7 mouse cellular contexts compared by ENCODE assay signal in the genomic region with DNA sequence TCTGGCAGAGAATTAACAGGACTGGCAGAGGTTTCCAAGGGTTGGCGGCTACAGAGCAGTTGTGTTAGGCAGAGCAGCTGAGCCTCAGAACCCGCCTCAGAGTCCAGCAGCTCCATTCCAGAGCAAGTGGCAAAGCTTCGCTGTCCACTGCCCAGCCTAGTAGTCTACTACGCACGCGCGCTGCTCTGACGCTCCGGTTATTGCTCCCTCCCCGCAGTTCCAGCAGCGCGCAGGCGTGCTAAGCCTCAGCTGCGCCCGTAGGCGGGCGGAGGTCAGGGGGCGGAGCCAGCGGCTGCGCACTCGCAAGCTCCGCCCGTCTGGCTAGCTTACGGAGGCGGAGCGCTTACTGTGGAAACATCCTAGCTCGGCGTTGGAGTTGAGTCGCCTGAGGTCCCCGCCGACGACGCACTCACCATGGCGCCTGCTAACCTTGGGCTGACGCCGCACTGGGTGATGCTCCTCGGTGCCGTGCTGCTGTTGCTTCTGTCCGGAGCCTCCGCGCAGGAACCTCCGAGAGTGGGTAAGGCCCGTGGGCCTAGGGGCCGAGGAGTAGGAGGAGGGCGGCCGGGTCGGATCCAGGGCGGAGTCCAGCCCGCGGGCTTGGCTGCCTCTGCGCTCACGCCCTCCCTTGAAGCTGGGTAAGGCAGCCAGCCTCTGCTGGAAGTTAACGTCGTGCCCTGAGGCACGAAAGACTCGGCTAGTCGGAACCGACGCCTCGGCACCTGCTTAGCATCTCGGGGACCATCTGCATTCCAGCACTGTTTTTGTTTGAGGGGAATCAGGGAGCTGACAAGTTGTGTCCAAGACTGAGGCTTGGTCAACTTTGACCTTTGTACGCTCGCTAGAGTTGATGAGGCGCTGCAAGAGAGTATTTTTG. TPM values are rescaled to one million over a fixed set of nuclear protein-coding genes. Genes with fewer than 3 reads are reported as not detected.
DNase-seq lines count a peak whose midpoint lies in the region; ATAC-seq lines count a peak whose summit lies in the region.

A gene (plus strand): TSS at position 313 of the 877 bp plus-strand sequence.

- H3K4me1 ChIP-seq in embryonic facial prominence, embryonic 12.5 days: peaks cover 23% of the 10 kb centered on the region
- peaks cover 2% of the 10 kb centered on the region; the same call in 1 of the 2 replicates for H3K4me1 ChIP-seq in limb, embryonic 11.5 days (ENCODE audit: control insufficient read depth, insufficient read depth, low read length)
- H3K4me1 ChIP-seq in midbrain, embryonic 14.5 days (ENCODE audit: control insufficient read depth, insufficient read depth, low read length): peaks cover 12% of the 10 kb centered on the region

- peaks cover under 1% of the 10 kb centered on the region; the same call in 1 of the 2 replicates for H3K36me3 ChIP-seq in embryonic facial prominence, embryonic 12.5 days
- H3K36me3 ChIP-seq in limb, embryonic 11.5 days (ENCODE audit: control insufficient read depth, insufficient read depth, low read length): no peaks in the 10 kb centered on the region
- H3K36me3 ChIP-seq in midbrain, embryonic 14.5 days (ENCODE audit: control insufficient read depth, insufficient read depth, low read length): peaks cover under 1% of the 10 kb centered on the region; the same call in 1 of the 2 replicates

- peak within 1 kb of the TSS; percentile 77 for H3K4me2 ChIP-seq in embryonic facial prominence, embryonic 12.5 days (replicated peaks)
- H3K4me2 ChIP-seq in limb, embryonic 11.5 days (ENCODE audit: low read depth, severe bottlenecking): peak within 1 kb of the TSS; percentile 74
- peak within 1 kb of the TSS; percentile 84 for H3K4me2 ChIP-seq in midbrain, embryonic 14.5 days (ENCODE audit: low read length)

- no peaks in the 10 kb centered on the region for H3K9me3 ChIP-seq in embryonic facial prominence, embryonic 12.5 days
- no peaks in the 10 kb centered on the region for H3K9me3 ChIP-seq in limb, embryonic 11.5 days (ENCODE audit: control insufficient read depth, low read length)
- no peaks in the 10 kb centered on the region for H3K9me3 ChIP-seq in midbrain, embryonic 14.5 days (ENCODE audit: control insufficient read depth, low read length)

- H3K27ac ChIP-seq in embryonic facial prominence, embryonic 12.5 days: peak within 1 kb of the TSS; percentile 90
- H3K27ac ChIP-seq in limb, embryonic 11.5 days (replicated peaks; ENCODE audit: low read depth, low read length): peak within 1 kb of the TSS; percentile 82
- H3K27ac ChIP-seq in midbrain, embryonic 14.5 days (replicated peaks; ENCODE audit: low read depth, low read length): peak within 1 kb of the TSS; percentile 89

- peak; percentile 97 for DNase-seq in adrenal gland, postnatal 25 days
- peak; percentile 100 for DNase-seq in heart, adult 11 months
- peak; percentile 96 for DNase-seq in kidney, adult 18-20 months
- peak; percentile 95 for DNase-seq in limb, embryonic 11.5 days (ENCODE audit: low spot score)
- peak; percentile 100 for DNase-seq in midbrain, embryonic 14.5 days
- DNase-seq in spleen, adult 18-20 months: peak; percentile 92 to 94

- H3K4me3 ChIP-seq in embryonic facial prominence, embryonic 12.5 days: peak within 1 kb of the TSS; percentile 81
- peak within 1 kb of the TSS; percentile 77 for H3K4me3 ChIP-seq in limb, embryonic 11.5 days (ENCODE audit: low read depth, low read length)
- peak within 1 kb of the TSS; percentile 85 for H3K4me3 ChIP-seq in midbrain, embryonic 14.5 days (replicated peaks; ENCODE audit: low read depth, low read length)

- under 1% methylated on average over 64 of the region's 64 CpGs for whole genome bisulfite sequencing in embryonic facial prominence, embryonic 12.5 days
- WGBS in limb, embryonic 11.5 days: under 1% methylated on average over 63 of the region's 64 CpGs
- WGBS in midbrain, embryonic 14.5 days: under 1% methylated on average over 64 of the region's 64 CpGs

- no peaks in the 10 kb centered on the region for H3K27me3 ChIP-seq in embryonic facial prominence, embryonic 12.5 days
- no peaks in the 10 kb centered on the region for H3K27me3 ChIP-seq in limb, embryonic 11.5 days (ENCODE audit: control insufficient read depth, insufficient read depth, low read length)
- H3K27me3 ChIP-seq in midbrain, embryonic 14.5 days (ENCODE audit: control insufficient read depth, insufficient read depth, low read length): no peaks in the 10 kb centered on the region

- peak; percentile 97 for ATAC-seq in embryonic facial prominence, embryonic 12.5 days (ENCODE audit: insufficient number of reproducible peaks, insufficient read depth, low FRiP score, low TSS enrichment)
- ATAC-seq in limb, embryonic 11.5 days (ENCODE audit: insufficient number of reproducible peaks, low FRiP score, low TSS enrichment, low read depth): peak; percentile 97
- ATAC-seq in midbrain, embryonic 14.5 days (ENCODE audit: low FRiP score, low TSS enrichment): peak; percentile 96

- peak within 1 kb of the TSS; percentile 85 for H3K9ac ChIP-seq in embryonic facial prominence, embryonic 12.5 days
- H3K9ac ChIP-seq in limb, embryonic 11.5 days (ENCODE audit: low read length): peak within 1 kb of the TSS; percentile 82
- H3K9ac ChIP-seq in midbrain, embryonic 14.5 days (replicated peaks; ENCODE audit: low read length): peak within 1 kb of the TSS; percentile 83

RNA-seq across cellular contexts. Expression of the gene that starts here (rescaled TPM):
- total RNA-seq in adrenal gland, postnatal 25 days (2021): 154 and 195 TPM in 2 replicates
- 92.5 and 94.4 TPM in 2 replicates for polyA plus RNA-seq in embryonic facial prominence, embryonic 12.5 days (2016; fragmentation: Nextera tagmentation; extraction: Ambion mirVana)
- 75.5 and 84.6 TPM in 2 replicates for polyA plus RNA-seq in limb, embryonic 11.5 days (2014; fragmentation: Nextera tagmentation; extraction: Ambion mirVana)
- 52.1 and 71.8 TPM in 2 replicates for polyA plus RNA-seq in midbrain, embryonic 14.5 days (2014; fragmentation: Nextera tagmentation; extraction: Ambion mirVana)

Comparison
In these comparisons a context has a peak if more than half of its experiments do, and no peak if none do; other contexts are left out.
1. Peak in every context shown above with its lines: DNase-seq, ATAC-seq, H3K4me3 ChIP-seq and H3K27ac ChIP-seq.